Mouse (Mus musculus) heart, postnatal 10 days (tissue): ENCODE measurements around the gene Wipi1. TPM values are rescaled to one million over a fixed set of nuclear protein-coding genes. Genes with fewer than 3 reads are reported as not detected.
A peak's percentile ranks its signal among the peaks of the same experiment; 100 is the strongest.

Experiments
- DNase-seq, 2 experiments: peaks; one replicate each; pipeline ENCODE4 v3.0.0; 2021
- intact Hi-C: fragments of 180-260 bp; cut with DNase I; formaldehyde crosslinking; loops from one replicate; pipeline ENCODE4 v1.15.1; 2025
- total RNA-seq, 2 experiments: library from RNA; stranded (reverse); gene quantifications; 2 replicates each; pipeline ENCODE4 v1.2.3; 2021

Wipi1 gene
- total RNA-seq, 2 experiments from 2014 or later: 101 to 112 TPM

DNA sequence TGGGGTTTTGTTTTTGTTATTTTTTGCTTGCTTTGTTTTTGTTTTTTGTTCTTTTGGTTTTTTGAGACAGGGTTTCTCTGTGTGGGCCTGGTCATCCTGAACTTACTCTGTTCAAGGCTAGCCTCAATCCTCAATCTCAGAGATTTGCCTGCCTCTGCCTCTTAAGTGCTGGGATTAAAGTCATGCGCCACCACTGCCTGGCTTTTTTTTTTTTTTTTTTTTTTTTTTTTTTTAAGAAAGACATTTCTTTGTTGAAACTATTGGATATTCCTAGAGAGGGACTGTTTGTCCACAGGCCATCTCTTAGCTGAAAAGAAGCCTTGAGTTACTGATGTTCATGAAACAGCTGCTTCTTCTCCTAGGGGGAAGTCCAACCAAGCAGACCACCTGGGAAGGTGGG is 64.1 kb downstream of the Wipi1 start:
- intact Hi-C loops: no loop called here
- no peak for DNase-seq

DNA sequence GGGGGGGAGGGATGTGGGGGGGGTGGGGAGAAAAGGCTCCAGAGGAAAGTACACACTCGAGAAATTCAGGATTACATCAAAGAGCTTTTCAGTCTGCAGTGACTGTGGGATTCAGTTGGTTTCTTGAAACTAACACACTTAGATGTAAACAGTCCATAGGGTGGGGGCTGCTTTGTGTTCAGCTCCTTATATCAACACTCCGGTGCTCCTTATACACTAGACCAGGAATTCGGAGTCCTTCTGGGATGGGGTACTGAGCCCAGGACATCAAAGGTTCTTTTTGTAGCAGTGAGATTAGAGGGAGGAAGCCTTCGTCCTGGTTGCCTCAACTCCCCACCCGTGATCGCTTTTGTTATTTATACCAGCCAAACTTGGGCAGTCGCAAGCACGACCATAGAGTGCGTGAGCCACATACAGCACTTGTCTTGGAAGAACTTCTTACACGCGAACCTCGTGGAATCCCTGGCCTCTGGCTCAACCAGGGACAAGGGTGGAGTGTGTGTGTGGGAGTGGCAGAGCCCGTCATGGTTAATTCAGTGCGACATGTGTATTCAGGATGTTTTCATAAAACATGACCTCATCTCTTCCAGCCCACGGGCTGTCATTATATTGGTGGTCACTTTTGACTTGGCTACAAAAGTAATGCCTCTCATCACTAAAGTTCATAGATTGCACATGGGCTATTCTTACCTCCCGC is 65.3 kb downstream of the Wipi1 start:
- intact Hi-C loops: no loop called here
- peak in 1 of 2 experiments; percentile 34 for DNase-seq

DNA sequence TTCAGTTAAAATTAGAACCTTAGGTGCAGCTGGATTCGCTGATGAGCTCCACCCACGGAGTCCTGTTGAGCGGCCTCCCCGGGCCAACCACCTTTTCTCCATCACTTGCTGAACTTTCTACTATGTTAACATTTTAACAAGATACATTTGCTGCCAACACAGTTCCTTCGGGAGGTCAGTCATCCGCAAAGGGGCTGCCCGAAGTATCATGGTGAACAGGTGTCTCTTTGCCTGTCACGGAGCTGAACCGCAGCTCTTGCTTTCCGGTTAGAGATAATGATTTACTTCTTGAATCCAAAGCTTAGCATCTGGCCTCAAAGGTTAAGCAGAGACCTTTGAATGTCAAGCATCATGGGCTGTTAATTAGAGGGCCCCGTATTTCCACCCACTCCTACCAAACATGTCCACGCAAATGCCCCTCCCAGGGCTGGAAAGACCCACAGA is 66.0 kb downstream of the Wipi1 start:
- DNase-seq: no peak
- intact Hi-C loops: no loop called here

DNA sequence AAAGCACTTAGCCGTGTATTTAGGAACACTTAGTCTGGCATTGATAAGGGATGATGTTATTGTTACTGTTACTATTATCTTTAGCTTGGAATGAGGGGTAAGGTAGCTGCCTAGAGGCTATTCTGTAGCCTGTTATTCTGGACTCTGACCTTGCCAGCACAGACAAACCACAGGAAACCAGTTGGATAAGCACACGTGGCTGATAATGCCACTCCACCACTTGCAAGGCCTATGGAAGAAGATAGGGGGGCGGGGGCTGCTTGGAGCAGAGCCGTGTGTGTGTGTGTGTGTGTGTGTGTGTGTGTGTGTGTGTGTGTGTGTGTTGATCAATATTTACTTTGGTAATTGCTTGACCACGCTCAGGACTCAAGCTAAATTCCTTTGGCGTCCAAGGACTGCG is 66.5 kb downstream of the Wipi1 start:
- DNase-seq: no peak
- intact Hi-C loops: no loop called here

DNA sequence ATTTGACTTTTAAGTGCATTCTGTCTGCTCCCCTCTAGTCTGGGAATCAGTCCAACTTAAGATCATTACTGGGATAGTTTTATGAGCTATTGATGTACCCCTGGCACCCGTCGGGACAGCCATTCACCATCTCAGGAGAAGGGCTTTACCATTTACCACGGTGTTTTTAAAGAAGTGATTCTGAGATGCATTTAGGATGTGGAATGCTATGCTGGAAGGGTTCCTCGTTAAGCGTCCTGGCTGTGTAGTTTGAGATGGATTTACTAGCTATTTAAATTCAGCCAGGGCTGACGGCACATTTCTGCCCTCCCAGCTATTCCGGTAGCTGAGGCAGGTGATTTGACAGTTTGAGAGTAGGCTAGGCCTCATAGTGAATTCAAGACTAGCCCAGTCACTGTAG is 67.3 kb downstream of the Wipi1 start:
- intact Hi-C loops: no loop called here
- no peak for DNase-seq

DNA sequence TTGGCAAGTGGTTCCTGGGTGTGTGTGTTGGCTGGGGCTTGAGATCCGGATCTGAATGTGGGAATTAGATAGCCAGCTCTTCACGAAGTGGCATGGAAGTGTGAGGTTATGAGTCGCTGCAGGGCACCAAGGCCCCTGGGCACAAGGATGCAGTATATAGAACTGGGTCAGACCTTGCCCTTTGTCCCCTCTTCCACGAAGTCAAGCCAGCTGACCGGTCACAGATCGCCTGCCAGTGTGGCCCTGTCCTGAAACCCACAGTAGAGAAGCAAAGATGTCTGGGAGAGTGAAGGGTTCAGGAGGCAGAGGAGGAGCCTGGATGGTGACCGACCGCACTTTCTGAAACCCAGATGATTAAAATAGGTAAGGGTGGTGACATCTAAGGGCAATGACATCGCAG is 68.3 kb downstream of the Wipi1 start:
- intact Hi-C loops: no loop called here
- DNase-seq: no peak

DNA sequence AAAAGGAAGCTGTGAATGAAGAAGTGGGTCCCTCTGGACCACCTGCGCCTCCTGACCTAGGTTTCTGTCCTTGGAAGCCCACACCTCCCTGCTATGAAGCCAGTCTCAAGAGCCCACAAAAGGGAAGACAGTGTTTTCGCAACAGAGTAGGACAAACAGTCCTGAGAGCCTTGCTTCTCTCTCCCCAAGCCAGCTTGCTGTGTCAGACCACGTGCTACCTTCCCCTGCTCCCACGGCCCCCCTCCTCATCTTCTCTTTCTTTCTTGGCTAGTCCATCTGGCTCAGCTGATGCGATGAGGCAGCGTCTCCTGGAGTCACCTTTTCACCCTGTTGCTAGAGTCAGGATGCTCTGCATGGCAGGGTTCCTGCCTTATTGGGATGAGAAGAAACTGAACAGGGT is 72.5 kb downstream of the Wipi1 start:
- intact Hi-C loops: no loop called here
- DNase-seq: no peak

DNA sequence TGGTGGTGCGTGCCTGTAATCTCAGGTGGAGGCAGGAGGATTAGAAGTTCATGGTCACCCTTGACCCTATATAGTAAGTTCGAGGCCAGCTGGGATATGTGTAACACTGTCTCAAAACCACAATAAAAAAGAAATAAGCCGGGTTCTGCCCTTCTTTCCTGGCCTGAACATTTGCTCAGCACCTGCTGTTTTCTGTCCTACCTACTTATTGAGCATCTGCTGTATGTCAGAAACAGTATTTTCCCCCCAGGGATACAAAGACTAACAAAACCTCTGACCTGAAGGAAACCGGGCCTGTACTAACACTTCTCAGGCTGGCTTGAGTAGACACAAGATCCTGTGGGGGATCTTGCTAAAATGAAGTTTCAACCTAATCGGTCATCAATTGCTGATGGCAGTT is 74.8 kb downstream of the Wipi1 start:
- intact Hi-C loops: no loop called here
- DNase-seq: no peak

DNA sequence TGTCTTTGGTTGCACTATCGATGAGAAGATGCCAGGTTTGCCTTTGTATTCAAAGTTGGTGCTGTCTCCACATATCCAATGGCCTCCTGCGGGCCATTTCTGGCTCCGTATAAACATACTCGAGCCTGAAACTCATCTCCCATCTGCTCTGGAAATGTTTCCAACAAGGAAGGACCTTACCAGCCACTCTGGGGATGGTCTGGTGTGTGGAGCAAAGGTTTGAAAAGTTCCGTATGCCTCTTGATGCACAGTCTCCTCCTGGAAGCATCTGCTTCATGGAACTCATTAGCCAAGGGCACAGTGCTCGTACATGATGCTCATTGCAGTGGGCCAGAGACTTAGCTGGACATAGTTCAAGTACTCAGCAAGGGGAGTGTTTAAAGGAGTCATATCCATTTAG is 75.8 kb downstream of the Wipi1 start:
- intact Hi-C loops: no loop called here

DNA sequence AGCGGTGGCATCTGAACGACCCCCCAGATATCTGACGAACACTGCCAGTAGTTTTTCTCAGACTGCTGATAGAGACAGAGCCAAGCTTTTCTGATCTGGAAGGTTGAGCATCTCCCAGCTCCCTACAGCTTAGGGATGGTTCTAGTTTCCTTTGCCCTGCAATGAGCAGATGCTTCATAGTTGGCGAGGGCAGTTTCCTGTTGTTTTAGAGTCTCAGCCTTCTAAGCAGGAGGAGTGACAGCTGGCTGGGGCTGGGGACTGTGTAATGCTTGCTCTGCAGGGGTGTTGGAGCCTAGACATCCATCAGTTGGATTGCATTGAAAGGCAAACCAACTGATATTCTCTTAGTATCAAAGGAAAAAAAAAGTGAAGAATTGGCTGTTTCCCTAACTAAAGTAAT is 81.7 kb downstream of the Wipi1 start:
- intact Hi-C loops: no loop called here
- no peak for DNase-seq

More for the DNA sequence above, 75.8 kb downstream of the Wipi1 start:
- no peak for DNase-seq

DNA sequence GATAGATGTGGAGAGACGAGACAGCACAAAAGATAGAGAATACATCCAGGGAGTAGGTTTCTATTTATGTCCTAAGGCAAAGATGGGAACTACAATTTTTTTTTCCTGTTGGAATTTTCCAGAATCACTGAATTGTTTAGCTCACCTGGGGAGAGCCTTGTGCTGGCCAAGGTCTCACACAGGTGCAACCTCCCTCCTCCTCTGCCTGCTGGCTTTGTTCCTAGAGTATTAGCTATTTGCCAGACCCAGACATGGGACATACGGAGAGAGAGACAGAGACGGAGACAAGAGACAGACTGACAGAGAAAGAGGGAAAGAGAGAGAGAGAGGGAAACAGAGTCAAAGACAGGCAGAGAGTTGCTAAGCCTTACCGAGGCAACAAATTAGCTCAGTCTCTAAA is 86.2 kb downstream of the Wipi1 start:
- DNase-seq: no peak

DNA sequence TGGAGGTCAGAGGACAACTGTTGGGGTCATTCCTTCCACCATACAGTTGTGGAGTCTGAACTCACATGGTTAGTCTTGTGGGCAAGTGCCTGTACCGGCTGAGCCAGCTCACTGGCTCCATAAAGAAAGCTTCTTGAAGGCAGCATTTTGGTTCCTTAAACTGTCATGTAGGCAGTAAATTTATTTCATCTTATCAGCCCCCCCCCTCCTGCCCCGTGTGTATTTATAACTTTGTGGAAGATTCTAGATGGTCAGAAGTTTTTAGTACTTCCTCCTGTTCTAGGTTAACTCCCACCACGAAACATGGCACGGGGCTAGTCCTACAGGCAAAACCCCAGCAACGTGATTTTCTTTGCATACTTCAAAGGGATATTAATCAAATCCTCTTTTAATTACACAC is 86.9 kb downstream of the Wipi1 start:
- intact Hi-C loops: no loop called here

More for the DNA sequence above, 86.2 kb downstream of the Wipi1 start:
- intact Hi-C loops: no loop called here

More for the DNA sequence above, 86.9 kb downstream of the Wipi1 start:
- DNase-seq: no peak

Other genes starting within 250 kb of the Wipi1 start
- gene Gna13, start 249.1 kb downstream of the Wipi1 start, total RNA-seq: 10 to 100 TPM; 45.7 to 48.7 TPM
- not detected for gene 9930022D16Rik, start 198.1 kb downstream of the Wipi1 start, total RNA-seq
- 10 to 100 TPM; 42.9 to 46.8 TPM for gene Amz2, start 186.0 kb downstream of the Wipi1 start, total RNA-seq
- 1 to 10 TPM; 4.3 to 4.4 TPM for gene Arsg, start 138.6 kb downstream of the Wipi1 start, total RNA-seq
- 10 to 100 TPM; 13.9 to 14.6 TPM for gene Slc16a6, start 138.4 kb downstream of the Wipi1 start, total RNA-seq
- gene Prkar1a, start 37.4 kb upstream of the Wipi1 start, total RNA-seq: 100 to 1,000 TPM; 550 to 591 TPM
- gene Fam20a, start 110.3 kb upstream of the Wipi1 start, total RNA-seq: 1 to 10 TPM; 6.2 to 7.6 TPM
- not detected for gene 1700012B07Rik, start 216.1 kb upstream of the Wipi1 start, total RNA-seq